Mouse (Mus musculus): ENCODE measurements at regions not wholly inside any gene's neighbourhood (a gene's known extent, or its start where the extent isn't known, plus 50 kb on each side); places are given as distances from the start of the nearest gene placed in this dataset.

- 95% methylated on average over 3 of the region's 3 CpGs for WGBS
- DNase-seq (ENCODE audit: low read depth, low spot score), result no peak
Observed at GRCm38 (mm10) chr13:47709323-47709722, 551.7 kb upstream of the Id4 start.

GRCm38 (mm10) chr13:47712507-47712906 is 548.5 kb upstream of the Id4 start:
- DNase-seq (ENCODE audit: low read depth, low spot score), result no peak

GRCm38 (mm10) chr13:47716265-47716664 is 544.8 kb upstream of the Id4 start:
- 63% methylated on average over 4 of the region's 4 CpGs for WGBS

More at GRCm38 (mm10) chr13:47712507-47712906, 548.5 kb upstream of the Id4 start:
- 39% methylated on average over 4 of the region's 4 CpGs for WGBS

GRCm38 (mm10) chr13:47720645-47721044 is 540.4 kb upstream of the Id4 start:
- DNase-seq (ENCODE audit: low read depth, low spot score), result no peak
- WGBS, result 40% methylated on average over 2 of the region's 2 CpGs

More at GRCm38 (mm10) chr13:47716265-47716664, 544.8 kb upstream of the Id4 start:
- no peak for DNase-seq (ENCODE audit: low read depth, low spot score)

- WGBS, result 28% methylated on average over 1 of the region's 1 CpGs
- no peak for DNase-seq (ENCODE audit: low read depth, low spot score)
Observed at GRCm38 (mm10) chr13:47734415-47734814, 526.6 kb upstream of the Id4 start.

- 81% methylated on average over 8 of the region's 8 CpGs for WGBS
- DNase-seq (ENCODE audit: low read depth, low spot score), result no peak
Observed at GRCm38 (mm10) chr13:47735426-47736063, 525.5 kb upstream of the Id4 start.

GRCm38 (mm10) chr13:47748906-47749305 is 512.1 kb upstream of the Id4 start:
- DNase-seq (ENCODE audit: low read depth, low spot score), result no peak

- WGBS, result 56% methylated on average over 2 of the region's 2 CpGs
- no peak for DNase-seq (ENCODE audit: low read depth, low spot score)
Observed at GRCm38 (mm10) chr13:47751033-47751432, 510.0 kb upstream of the Id4 start.

GRCm38 (mm10) chr13:47764802-47765597 is 496.0 kb upstream of the Id4 start:
- DNase-seq (ENCODE audit: low read depth, low spot score), result no peak
- WGBS, result 66% methylated on average over 16 of the region's 16 CpGs

- WGBS, result 81% methylated on average over 9 of the region's 9 CpGs
- DNase-seq (ENCODE audit: low read depth, low spot score), result no peak
Observed at GRCm38 (mm10) chr13:47768963-47769527, 492.0 kb upstream of the Id4 start.

GRCm38 (mm10) chr13:47777206-47778099 is 483.6 kb upstream of the Id4 start:
- no peak for DNase-seq (ENCODE audit: low read depth, low spot score)
- WGBS, result 60% methylated on average over 15 of the region's 15 CpGs

- 49% methylated on average over 12 of the region's 14 CpGs for WGBS
- no peak for DNase-seq (ENCODE audit: low read depth, low spot score)
Observed at GRCm38 (mm10) chr13:47778218-47779009, 482.6 kb upstream of the Id4 start.

GRCm38 (mm10) chr13:47784406-47784805 is 476.6 kb upstream of the Id4 start:
- no peak for DNase-seq (ENCODE audit: low read depth, low spot score)
- 85% methylated on average over 3 of the region's 3 CpGs for WGBS

- 59% methylated on average over 4 of the region's 4 CpGs for WGBS
- no peak for DNase-seq (ENCODE audit: low read depth, low spot score)
Observed at GRCm38 (mm10) chr13:47797859-47798258, 463.2 kb upstream of the Id4 start.

- 37% methylated on average over 6 of the region's 6 CpGs for WGBS
- no peak for DNase-seq (ENCODE audit: low read depth, low spot score)
Observed at GRCm38 (mm10) chr13:47811711-47812415, 449.2 kb upstream of the Id4 start.

GRCm38 (mm10) chr13:47818924-47819564 is 442.0 kb upstream of the Id4 start:
- DNase-seq (ENCODE audit: low read depth, low spot score), result no peak
- 18% methylated on average over 9 of the region's 9 CpGs for WGBS

GRCm38 (mm10) chr13:47836491-47836890 is 424.5 kb upstream of the Id4 start:
- 48% methylated on average over 9 of the region's 9 CpGs for WGBS

GRCm38 (mm10) chr13:47842418-47842817 is 418.6 kb upstream of the Id4 start:
- DNase-seq (ENCODE audit: low read depth, low spot score), result no peak
- 89% methylated on average over 8 of the region's 8 CpGs for WGBS

More at GRCm38 (mm10) chr13:47836491-47836890, 424.5 kb upstream of the Id4 start:
- no peak for DNase-seq (ENCODE audit: low read depth, low spot score)
